Mouse (Mus musculus) Patski (cell line): ENCODE data around the gene Rapgef1. TPM values are rescaled to one million over a fixed set of nuclear protein-coding genes. Genes with fewer than 3 reads are reported as not detected.

Experiments used
- ATAC-seq: fragments of 100-300 bp; one replicate; pipeline ENCODE4 v1.8.0; 2021
- CTCF ChIA-PET: fragments of 350-600 bp; sonication (Branson Sonifier 250); formaldehyde crosslinking; loops from one replicate; lab custom pipeline; 2022; ENCODE audit warnings: inconsistent platforms; lab: Charles Lee
- POLR2A ChIA-PET: fragments of 350-600 bp; sonication (Branson Sonifier 250); formaldehyde crosslinking; loops from one replicate; lab custom pipeline; 2022; ENCODE audit warnings: antibody characterized with exemption, inconsistent platforms; lab: Charles Lee
- DNase-seq: peaks from one replicate; pipeline ENCODE4 v3.0.0-alpha.2; 2011; ENCODE audit warnings: low read depth, low spot score
- H3K27me3 ChIP-seq: fragments of 371-371 bp; one replicate; pipeline ENCODE4 v1.5.1; 2021
- CTCF ChIP-seq: fragments of 100-300 bp; IDR thresholded peaks from one replicate; pipeline ENCODE4 v1.5.1; 2021
- in situ Hi-C: fragments of 300-500 bp; cut with MboI; formaldehyde crosslinking; loops from 3 replicates; pipeline ENCODE4 v1.11.1; 2018; ENCODE audit warnings: low pct_unique_long_range_greater_than_20kb, mixed read lengths
- polyA plus RNA-seq: library from polyadenylated mRNA; unstranded; gene quantifications from one replicate; pipeline ENCODE4 v1.2.3, GENCODE M21; 2021

The Rapgef1 gene
- polyA plus RNA-seq, 1 experiment from 2014 or later: 45.4 TPM

DNA sequence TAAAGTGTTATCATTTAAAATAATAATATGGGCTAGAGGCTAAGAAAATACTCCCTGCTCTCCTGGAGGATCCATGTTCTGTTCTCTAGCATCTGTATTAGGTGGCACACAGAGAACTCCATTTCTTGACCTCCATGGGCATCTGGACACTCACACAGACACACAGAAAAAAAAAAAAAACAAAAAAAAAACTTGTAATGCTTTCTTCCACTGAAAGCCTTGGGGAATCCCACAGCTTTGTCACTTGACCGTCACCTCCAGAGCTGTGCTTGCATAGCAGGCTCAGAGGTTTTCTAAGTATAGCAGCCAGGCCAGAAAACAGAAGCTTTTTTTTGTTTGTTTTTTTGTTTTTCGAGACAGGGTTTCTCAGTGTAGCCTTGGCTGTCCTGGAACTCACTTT lies 72.7 kb downstream of the Rapgef1 start:
- TF ChIP-seq CTCF: no peak
- ChIA-PET CTCF (interaction anchor here (0.7 to 3.4 kb wide), 13 partner anchors 9 to 74 kb away, joined by 3 to 23 read pairs (median 4); partner anchors contain the start of gene Rapgef1), POLR2A (interaction anchor here (0.6 kb wide), 1 partner anchor 44 kb away, joined by 3 read pairs; no protein-coding TSS in a partner anchor)
- no peaks in the 10 kb centered on the region for H3K27me3 ChIP-seq
- ATAC-seq (no peak), DNase-seq (no peak)
- in situ Hi-C loops: no loop called here

DNA sequence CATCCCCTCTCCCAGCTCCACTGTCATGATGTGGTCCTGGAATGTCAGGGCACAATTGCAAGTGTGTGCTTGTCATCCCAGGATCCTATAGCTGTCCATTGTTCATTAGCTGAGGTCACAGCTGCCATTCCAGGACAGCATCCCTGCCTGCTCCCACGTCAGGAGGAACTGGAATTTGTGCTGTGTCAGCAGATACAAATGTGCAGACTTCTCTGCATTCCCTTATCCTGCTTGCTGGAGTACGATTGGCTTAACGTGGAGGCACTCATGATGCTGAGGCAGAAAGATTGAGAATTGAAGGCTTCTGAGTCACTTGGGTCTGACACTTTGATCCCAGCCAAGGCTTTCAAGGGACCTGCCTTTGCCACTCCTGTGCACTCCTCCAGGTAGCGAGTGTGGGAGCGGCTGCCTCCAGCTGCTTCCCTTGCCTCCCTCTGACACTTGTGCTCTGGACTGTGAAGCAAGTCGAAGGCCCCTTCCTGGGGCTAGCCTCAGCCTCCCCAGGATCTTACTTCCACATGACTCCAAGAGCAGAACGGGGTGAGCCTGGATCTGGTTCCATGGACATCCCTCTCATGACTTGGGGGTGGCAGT lies 76.8 kb downstream of the Rapgef1 start:
- no peak for ATAC-seq
- TF ChIP-seq CTCF: no peak
- DNase-seq: no peak
- H3K27me3 ChIP-seq: no peaks in the 10 kb centered on the region
- in situ Hi-C loops: no loop called here
- ChIA-PET CTCF (no interaction called here), POLR2A (no interaction called here)

DNA sequence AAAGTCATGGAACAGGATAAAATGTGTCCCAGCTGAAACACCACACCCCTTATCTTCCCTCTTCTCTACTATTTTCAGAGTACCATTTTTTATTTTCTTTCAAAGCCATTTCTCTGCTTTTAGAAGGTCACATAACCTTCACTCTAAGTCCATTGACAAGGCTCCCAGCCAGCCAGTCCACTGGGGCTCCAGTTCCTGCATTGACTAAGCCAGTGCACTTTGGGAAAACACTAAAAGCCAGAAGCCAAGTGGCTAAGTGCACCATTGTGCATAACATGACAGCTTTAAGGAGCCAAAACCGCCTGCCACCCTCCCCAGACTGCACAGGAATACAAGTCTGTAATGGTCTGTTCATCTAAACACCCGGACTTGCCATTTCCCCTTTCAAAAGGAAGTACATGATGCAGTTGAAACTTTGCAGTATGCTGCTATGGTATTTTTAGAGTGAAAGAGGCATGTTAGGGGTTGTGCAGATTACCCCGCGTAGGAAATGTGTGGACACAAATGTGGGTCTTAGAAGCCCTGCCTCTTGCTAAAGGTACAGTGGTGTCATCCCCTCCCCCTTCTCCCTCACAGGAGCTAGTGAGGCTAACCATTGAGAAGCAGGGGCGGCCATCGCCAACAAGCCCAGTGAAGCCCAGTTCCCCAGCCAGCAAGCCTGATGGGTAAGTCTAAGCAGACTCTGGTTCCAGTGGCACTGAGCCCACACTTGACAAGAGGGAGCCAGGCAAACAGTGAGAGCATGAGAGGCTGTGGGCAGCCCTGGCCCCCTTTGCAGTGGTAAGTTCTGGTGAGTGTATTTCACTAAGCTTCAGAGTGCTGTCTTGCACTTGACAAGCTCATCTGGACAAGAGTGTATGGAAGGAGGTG lies 79.1 kb downstream of the Rapgef1 start:
- CTCF ChIA-PET: interaction anchor here (0.9 to 1.2 kb wide), 2 partner anchors 11 to 26 kb away, joined by 3 to 4 read pairs; no protein-coding TSS in a partner anchor
- POLR2A ChIA-PET: no interaction called here
- no peak for DNase-seq

GRCm38 (mm10) chr2:29700898-29701297 lies 81.4 kb downstream of the Rapgef1 start:
- ChIA-PET POLR2A (interaction anchor here (1.2 kb wide), 1 partner anchor 82 kb away, joined by 3 read pairs; the partner anchor contains the start of gene Rapgef1), CTCF (interaction anchor here (1.3 to 1.4 kb wide), 2 partner anchors 9 to 11 kb away, joined by 5 to 6 read pairs; no protein-coding TSS in a partner anchor)
- TF ChIP-seq CTCF: no peak
- DNase-seq: no peak
- in situ Hi-C loops: no loop called here
- no peak for ATAC-seq
- H3K27me3 ChIP-seq: no peaks in the 10 kb centered on the region

More for the DNA sequence above, 79.1 kb downstream of the Rapgef1 start:
- no peaks in the 10 kb centered on the region for H3K27me3 ChIP-seq
- in situ Hi-C loops: no loop called here
- TF ChIP-seq CTCF: no peak
- no peak for ATAC-seq

DNA sequence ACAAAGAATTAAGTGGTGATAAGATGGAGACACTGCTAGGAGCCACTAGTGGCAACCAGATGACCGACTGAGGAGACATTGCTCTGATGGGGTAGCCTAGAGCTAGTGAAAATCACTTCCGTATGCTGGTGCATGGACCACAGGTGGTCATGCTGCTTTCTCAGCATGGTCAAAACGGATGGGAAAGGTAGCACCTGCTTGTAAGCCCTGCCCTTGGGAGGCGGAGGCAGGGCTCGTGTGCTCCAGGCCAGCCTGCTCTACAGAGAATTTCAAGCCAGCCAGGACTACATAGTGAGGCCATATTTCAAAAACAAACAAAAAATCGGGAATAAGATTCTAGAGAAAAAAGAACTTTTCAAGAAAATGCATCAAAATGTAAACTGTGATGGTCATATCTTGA lies 81.9 kb downstream of the Rapgef1 start:
- DNase-seq (no peak), ATAC-seq (no peak)
- CTCF ChIA-PET: interaction anchor here (1.3 to 1.4 kb wide), 2 partner anchors 10 kb away, joined by 5 to 6 read pairs; no protein-coding TSS in a partner anchor
- in situ Hi-C loops: no loop called here
- TF ChIP-seq CTCF: no peak
- no peaks in the 10 kb centered on the region for H3K27me3 ChIP-seq
- POLR2A ChIA-PET: interaction anchor here (1.2 kb wide), 1 partner anchor 82 kb away, joined by 3 read pairs; the partner anchor contains the start of gene Rapgef1

GRCm38 (mm10) chr2:29702189-29702588 lies 82.7 kb downstream of the Rapgef1 start:
- POLR2A ChIA-PET: interaction anchor here (1.2 kb wide), 1 partner anchor 79 kb away, joined by 3 read pairs; no protein-coding TSS in a partner anchor

GRCm38 (mm10) chr2:29703104-29704081 lies 83.9 kb downstream of the Rapgef1 start:
- peak; percentile 63 for DNase-seq
- in situ Hi-C loops: no loop called here
- no peaks in the 10 kb centered on the region for H3K27me3 ChIP-seq
- ChIA-PET CTCF (no interaction called here), POLR2A (interaction anchor here (0.6 to 1.2 kb wide), 2 partner anchors 81 to 85 kb away, joined by 3 read pairs; no protein-coding TSS in a partner anchor)
- TF ChIP-seq CTCF: no peak
- ATAC-seq: peak; percentile 68

More at GRCm38 (mm10) chr2:29702189-29702588, 82.7 kb downstream of the Rapgef1 start:
- no peaks in the 10 kb centered on the region for H3K27me3 ChIP-seq
- CTCF ChIA-PET: no interaction called here
- in situ Hi-C loops: no loop called here
- no peak for TF ChIP-seq CTCF
- ATAC-seq: no peak
- DNase-seq: no peak

DNA sequence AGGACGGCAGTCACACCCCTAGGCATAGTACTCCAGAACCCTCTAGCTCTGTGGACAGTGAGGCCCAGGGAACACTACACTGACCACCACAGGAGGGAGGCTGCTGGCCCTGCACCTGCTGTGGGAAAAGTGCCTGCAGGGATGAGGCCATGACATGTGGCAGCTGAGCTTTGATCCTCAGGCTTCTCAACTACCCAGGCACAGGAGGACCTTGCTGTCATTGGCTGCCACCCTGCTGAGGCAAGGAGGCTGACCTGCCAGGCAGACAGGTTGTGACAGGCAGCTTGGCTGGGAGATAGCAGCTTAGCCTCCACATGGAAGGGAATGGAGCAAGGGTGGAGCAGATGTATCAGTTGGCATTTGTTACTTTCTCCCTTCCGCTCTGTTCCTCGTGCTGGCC lies 86.0 kb downstream of the Rapgef1 start:
- ChIA-PET CTCF (no interaction called here), POLR2A (interaction anchor here (1.1 kb wide), 1 partner anchor 29 kb away, joined by 3 read pairs; no protein-coding TSS in a partner anchor)
- no peak for ATAC-seq
- no peak for DNase-seq
- in situ Hi-C loops: no loop called here
- H3K27me3 ChIP-seq: no peaks in the 10 kb centered on the region
- TF ChIP-seq CTCF: no peak
